Mouse (Mus musculus) kidney, embryonic 16.5 days (tissue): ENCODE measurements around the gene Fam53b. TPM values are rescaled to one million over a fixed set of nuclear protein-coding genes. Genes with fewer than 3 reads are reported as not detected.

Experiments
- ATAC-seq: fragments of 200-750 bp; cut with Nextera tagmentation; 2 replicates; pipeline ENCODE4 v1.8.0; 2017; ENCODE audit warnings: moderate TSS enrichment; ENCODE audit not compliant: low FRiP score, low TSS enrichment
- H3K27ac ChIP-seq: fragments of 300-500 bp; sonication (generic); 2 replicates; pipeline ENCODE4 v1.5.1; 2014; ENCODE audit warnings: low read length
- H3K27me3 ChIP-seq: fragments of 300-500 bp; sonication (generic); 2 replicates; pipeline ENCODE4 v1.6.1; 2014; ENCODE audit warnings: low read length, control low read depth, mixed read lengths; ENCODE audit not compliant: insufficient read depth
- H3K36me3 ChIP-seq: fragments of 300-500 bp; sonication (generic); 2 replicates; pipeline ENCODE4 v1.6.1; 2014; ENCODE audit warnings: low read length, control low read depth, mixed read lengths; ENCODE audit not compliant: insufficient read depth
- H3K4me1 ChIP-seq: fragments of 300-500 bp; sonication (generic); 2 replicates; pipeline ENCODE4 v1.6.1; 2014; ENCODE audit warnings: low read length, control low read depth, mixed read lengths; ENCODE audit not compliant: insufficient read depth
- H3K4me2 ChIP-seq: fragments of 300-500 bp; sonication (generic); replicated peaks from 2 replicates; pipeline ENCODE4 v1.6.1; 2014; ENCODE audit warnings: low read depth, low read length
- H3K4me3 ChIP-seq: fragments of 300-500 bp; sonication (generic); 2 replicates; pipeline ENCODE4 v1.5.1; 2014; ENCODE audit warnings: mild to moderate bottlenecking, low read length
- H3K9ac ChIP-seq: fragments of 300-500 bp; sonication (generic); replicated peaks from 2 replicates; pipeline ENCODE4 v1.6.1; 2014; ENCODE audit warnings: low read length
- H3K9me3 ChIP-seq: fragments of 300-500 bp; sonication (generic); 2 replicates; pipeline ENCODE4 v1.6.1; 2016; ENCODE audit warnings: low read length, control low read depth
- WGBS: fragments of 180-500 bp; shearing (Covaris S2); extraction: QIAGEN DNeasy Blood & Tissue Kit; methylation state at CpG from one replicate; pipeline ENCODE4 v1.1.7; 2014; 5-methylcytosine and 5-hydroxymethylcytosine counted together
- polyA plus RNA-seq: library from polyadenylated mRNA; unstranded; fragments of >200 nt; fragmentation: Nextera tagmentation; extraction: Ambion mirVana; gene quantifications from 2 replicates; pipeline ENCODE4 v1.2.1, GENCODE M21; 2015

Gene Fam53b
- polyA plus RNA-seq, 1 experiment from 2014 or later, result 22.5 TPM

- ATAC-seq, result no peak
- Histone ChIP-seq H3K9ac (no peak overlapping the region), H3K4me1 (peaks cover 16% of the 10 kb centered on the region), H3K36me3 (peaks cover 18% of the 10 kb centered on the region; the same call in 1 of the 2 replicates), H3K27me3 (no peaks in the 10 kb centered on the region), H3K9me3 (no peaks in the 10 kb centered on the region), H3K4me2 (no peak overlapping the region), H3K27ac (no peak overlapping the region), H3K4me3 (no peak overlapping the region)
- 91% methylated on average over 5 of the region's 5 CpGs for WGBS
Observed at GRCm38 (mm10) chr7:132772440-132772839, 41.2 kb downstream of the Fam53b start.

- Histone ChIP-seq H3K27ac (0 out of 2 replicates have a peak overlapping the region, but pooled peaks have one; percentile 20), H3K27me3 (no peaks in the 10 kb centered on the region), H3K9ac (no peak overlapping the region), H3K9me3 (no peaks in the 10 kb centered on the region), H3K36me3 (peaks cover 6% of the 10 kb centered on the region; the same call in 1 of the 2 replicates), H3K4me1 (peaks cover 18% of the 10 kb centered on the region), H3K4me2 (no peak overlapping the region), H3K4me3 (no peak overlapping the region)
- no peak for ATAC-seq
- WGBS, result 72% methylated on average over 12 of the region's 12 CpGs
Observed at GRCm38 (mm10) chr7:132768498-132769344, 45.0 kb downstream of the Fam53b start.

DNA sequence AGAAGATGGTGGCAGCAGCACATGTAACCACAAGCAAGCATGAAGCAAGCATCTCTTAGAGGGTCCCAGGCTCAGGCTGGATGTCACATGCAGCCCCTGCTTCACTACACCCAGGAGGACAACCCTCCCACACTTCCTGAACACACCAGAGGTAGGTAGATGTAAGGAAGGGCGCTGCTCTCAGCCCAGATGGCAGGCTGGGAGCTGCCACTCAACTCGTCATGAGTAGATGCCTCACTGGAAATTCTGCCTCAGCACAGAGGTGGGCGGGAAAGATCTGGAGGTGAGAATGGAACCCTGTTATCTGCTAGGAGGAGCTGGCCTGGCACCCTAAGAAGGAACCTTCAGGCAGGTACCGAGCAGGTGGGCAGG is 45.7 kb downstream of the Fam53b start:
- Histone ChIP-seq H3K27ac (0 out of 2 replicates have a peak overlapping the region, but pooled peaks have one; percentile 16), H3K4me3 (no peak overlapping the region), H3K9ac (no peak overlapping the region), H3K36me3 (peaks cover 6% of the 10 kb centered on the region; the same call in 1 of the 2 replicates), H3K27me3 (no peaks in the 10 kb centered on the region), H3K4me1 (peaks cover 18% of the 10 kb centered on the region), H3K9me3 (no peaks in the 10 kb centered on the region), H3K4me2 (no peak overlapping the region)
- WGBS, result 81% methylated on average over 4 of the region's 4 CpGs
- ATAC-seq, result no peak

DNA sequence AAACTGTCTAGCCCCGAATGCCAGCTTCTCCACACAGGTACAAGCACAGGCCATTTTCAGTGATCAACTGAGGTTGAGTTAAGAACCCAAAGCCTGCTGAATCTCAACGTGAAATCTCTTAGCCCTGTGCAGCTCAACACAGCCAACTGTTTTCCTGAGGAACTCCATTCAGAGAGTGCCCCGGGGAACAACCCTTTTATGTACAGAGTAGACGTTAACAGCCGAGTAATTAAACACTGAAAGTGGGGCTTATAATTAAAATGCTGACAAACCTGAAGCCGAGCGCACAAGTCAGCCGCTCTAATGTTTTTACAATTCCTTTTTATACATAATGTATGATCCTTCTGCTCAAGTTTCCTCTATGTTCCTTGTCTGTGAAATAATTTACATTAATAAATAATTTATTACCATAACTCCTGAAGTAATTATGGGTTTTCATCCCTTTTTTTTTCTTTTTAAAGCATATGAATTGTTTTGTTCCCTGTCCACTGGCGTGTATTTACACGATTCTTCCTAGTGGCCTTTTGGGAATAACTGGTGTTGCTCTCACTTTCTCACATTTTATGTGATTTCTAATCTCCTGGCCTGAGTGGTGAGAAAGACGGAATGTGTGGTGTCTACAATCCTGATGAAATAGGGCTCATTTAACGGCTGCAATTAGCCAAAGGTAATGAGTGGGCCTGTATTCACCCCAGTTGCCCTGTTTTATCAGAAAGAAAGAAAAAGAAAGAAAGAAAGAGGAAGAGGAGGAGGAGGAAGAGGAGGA is 46.3 kb downstream of the Fam53b start:
- H3K9me3 ChIP-seq, result no peaks in the 10 kb centered on the region
- no peaks in the 10 kb centered on the region for H3K27me3 ChIP-seq
- WGBS, result 46% methylated on average over 12 of the region's 12 CpGs
- 0 out of 2 replicates have a peak overlapping the region, but pooled peaks have one; percentile 16 for H3K27ac ChIP-seq
- H3K36me3 ChIP-seq, result peaks cover 6% of the 10 kb centered on the region; the same call in 1 of the 2 replicates
- peaks cover 18% of the 10 kb centered on the region for H3K4me1 ChIP-seq
- no peak overlapping the region for H3K4me2 ChIP-seq
- H3K4me3 ChIP-seq, result no peak overlapping the region
- no peak for ATAC-seq
- no peak overlapping the region for H3K9ac ChIP-seq

DNA sequence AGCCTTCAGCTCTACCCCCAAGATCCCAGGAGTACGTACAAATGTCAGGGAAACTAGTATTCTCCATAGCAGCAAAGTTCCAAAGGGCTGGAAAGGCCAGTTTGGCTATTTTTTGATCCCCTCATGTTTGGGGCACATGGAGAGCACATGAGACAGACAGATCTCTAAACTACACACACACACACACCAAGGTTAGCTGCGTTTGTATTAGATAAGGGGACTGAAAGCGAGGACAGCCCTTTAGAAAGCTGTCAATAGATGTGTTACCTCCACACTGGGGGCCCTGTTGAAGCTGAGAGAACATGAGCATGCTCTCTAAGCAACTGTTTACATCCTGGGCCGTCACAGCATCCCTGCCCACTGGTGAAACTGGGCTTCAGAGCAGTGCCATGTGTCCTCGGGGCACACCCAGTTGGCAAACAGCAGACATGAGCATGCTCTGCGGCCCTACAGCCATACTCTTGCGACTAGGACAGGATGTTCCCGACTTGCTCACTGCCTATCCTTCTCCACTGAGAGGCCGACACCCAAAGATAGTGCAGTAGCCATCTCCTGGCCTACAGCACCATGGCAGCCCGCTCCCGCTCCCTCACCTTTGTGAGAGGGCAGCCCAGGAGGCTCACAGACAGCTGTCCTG is 47.3 kb downstream of the Fam53b start:
- 89% methylated on average over 11 of the region's 11 CpGs for WGBS

DNA sequence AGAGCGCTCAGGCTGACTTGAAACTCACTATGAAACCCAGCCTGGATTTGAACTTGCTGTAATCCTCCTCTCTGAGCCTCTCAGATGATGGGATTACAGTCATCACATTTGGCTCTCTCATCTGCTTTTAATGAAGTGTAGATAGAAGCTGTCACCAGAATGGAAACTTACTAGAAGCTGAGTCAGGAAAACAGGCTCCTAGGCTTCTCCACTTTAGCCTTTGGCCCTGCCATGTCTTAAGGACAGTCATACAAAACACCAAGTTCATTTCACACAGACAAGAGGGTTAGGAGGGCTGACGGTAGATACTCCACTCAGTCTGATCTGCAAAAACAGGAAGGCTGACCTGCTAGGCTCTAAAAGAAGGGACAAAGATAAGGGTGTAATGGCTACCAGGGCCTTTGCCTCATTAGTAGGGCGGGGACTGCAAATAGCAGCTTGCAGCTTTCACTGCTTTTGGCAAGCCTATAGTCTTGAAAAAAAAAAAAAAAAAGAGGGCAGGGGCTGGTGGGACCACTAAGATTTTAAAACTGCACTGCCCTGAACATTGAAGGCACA is 48.0 kb downstream of the Fam53b start:
- no peak overlapping the region for H3K9ac ChIP-seq
- H3K27ac ChIP-seq, result no peak overlapping the region
- H3K36me3 ChIP-seq, result peaks cover 6% of the 10 kb centered on the region; the same call in 1 of the 2 replicates
- H3K4me1 ChIP-seq, result peaks cover 18% of the 10 kb centered on the region
- 86% methylated on average over 3 of the region's 3 CpGs for WGBS
- no peaks in the 10 kb centered on the region for H3K9me3 ChIP-seq
- no peaks in the 10 kb centered on the region for H3K27me3 ChIP-seq
- H3K4me3 ChIP-seq, result no peak overlapping the region
- ATAC-seq, result no peak
- H3K4me2 ChIP-seq, result no peak overlapping the region

More for the DNA sequence above, 47.3 kb downstream of the Fam53b start:
- Histone ChIP-seq H3K36me3 (peaks cover 6% of the 10 kb centered on the region; the same call in 1 of the 2 replicates), H3K9ac (no peak overlapping the region), H3K4me2 (no peak overlapping the region), H3K4me3 (no peak overlapping the region), H3K27me3 (no peaks in the 10 kb centered on the region), H3K4me1 (peaks cover 18% of the 10 kb centered on the region), H3K27ac (no peak overlapping the region), H3K9me3 (no peaks in the 10 kb centered on the region)
- ATAC-seq, result no peak

- Histone ChIP-seq H3K9me3 (no peaks in the 10 kb centered on the region), H3K36me3 (peaks cover 8% of the 10 kb centered on the region; the same call in 1 of the 2 replicates), H3K4me3 (no peak overlapping the region), H3K4me1 (peaks cover 18% of the 10 kb centered on the region), H3K4me2 (no peak overlapping the region), H3K27ac (no peak overlapping the region), H3K27me3 (no peaks in the 10 kb centered on the region), H3K9ac (no peak overlapping the region)
- 81% methylated on average over 4 of the region's 4 CpGs for WGBS
- ATAC-seq, result no peak
Observed at GRCm38 (mm10) chr7:132764896-132765491, 48.7 kb downstream of the Fam53b start.

- ATAC-seq, result no peak
- no peak overlapping the region for H3K9ac ChIP-seq
- H3K27me3 ChIP-seq, result no peaks in the 10 kb centered on the region
- H3K4me2 ChIP-seq, result no peak overlapping the region
- H3K9me3 ChIP-seq, result no peaks in the 10 kb centered on the region
- no peak overlapping the region for H3K27ac ChIP-seq
- peaks cover 9% of the 10 kb centered on the region; the same call in 1 of the 2 replicates for H3K36me3 ChIP-seq
- WGBS, result 92% methylated on average over 4 of the region's 4 CpGs
- no peak overlapping the region for H3K4me3 ChIP-seq
- H3K4me1 ChIP-seq, result peaks cover 13% of the 10 kb centered on the region
Observed at GRCm38 (mm10) chr7:132764314-132764713, 49.4 kb downstream of the Fam53b start.

DNA sequence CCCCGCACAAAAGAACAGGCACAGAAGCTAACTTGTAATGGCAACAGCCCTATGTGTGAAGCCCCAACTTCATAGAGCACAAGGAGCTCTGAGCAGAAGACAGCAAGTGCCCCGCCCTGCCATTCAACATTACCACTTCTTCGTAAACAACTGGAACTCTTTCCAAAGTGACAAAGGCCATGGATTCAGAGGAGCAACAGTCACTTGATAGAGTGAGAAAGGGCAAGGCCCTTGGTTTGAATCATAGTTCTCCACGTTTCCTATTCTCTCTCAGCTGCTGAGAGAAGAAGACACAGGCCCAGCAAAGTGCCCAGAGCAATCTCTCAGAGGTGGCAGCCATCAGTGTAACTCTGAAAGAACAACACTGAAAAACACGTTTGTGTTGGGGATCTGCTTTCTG is 49.8 kb downstream of the Fam53b start:
- Histone ChIP-seq H3K36me3 (peaks cover 13% of the 10 kb centered on the region; the same call in 1 of the 2 replicates), H3K4me2 (no peak overlapping the region), H3K27me3 (no peaks in the 10 kb centered on the region), H3K9me3 (no peaks in the 10 kb centered on the region), H3K9ac (no peak overlapping the region), H3K4me1 (peaks cover 10% of the 10 kb centered on the region), H3K27ac (no peak overlapping the region), H3K4me3 (no peak overlapping the region)
- 89% methylated on average over 5 of the region's 5 CpGs for WGBS
- ATAC-seq, result no peak
